Mouse (Mus musculus) liver, postnatal 0 days (tissue): ENCODE data around the gene Gm20388. TPM values are rescaled to one million over a fixed set of nuclear protein-coding genes. Genes with fewer than 3 reads are reported as not detected.

Source experiments
- ATAC-seq: fragments of 200-750 bp; cut with Nextera tagmentation; 2 replicates; pipeline ENCODE4 v1.8.0; 2017; ENCODE audit warnings: mild to moderate bottlenecking, moderate library complexity
- DNase-seq: peaks from one replicate; pipeline ENCODE4 v3.0.0-alpha.2; 2016
- H3K27ac ChIP-seq: fragments of 300-500 bp; sonication (generic); 2 replicates; pipeline ENCODE4 v1.5.1; 2014; ENCODE audit warnings: antibody characterized with exemption, moderate library complexity, mild to moderate bottlenecking, low read depth
- H3K27me3 ChIP-seq: fragments of 300-500 bp; sonication (generic); 2 replicates; pipeline ENCODE4 v1.6.1; 2014; ENCODE audit warnings: low read length, control low read depth, mixed read lengths; ENCODE audit not compliant: insufficient read depth
- H3K36me3 ChIP-seq: fragments of 300-500 bp; sonication (generic); replicated peaks from 2 replicates; pipeline ENCODE4 v1.6.1; 2014; ENCODE audit warnings: mild to moderate bottlenecking, control low read depth, low read length, moderate library complexity, mixed read lengths; ENCODE audit not compliant: insufficient read depth
- H3K4me1 ChIP-seq: fragments of 300-500 bp; sonication (generic); 2 replicates; pipeline ENCODE4 v1.6.1; 2014; ENCODE audit warnings: antibody characterized with exemption, mild to moderate bottlenecking, control low read depth; ENCODE audit not compliant: insufficient read depth
- H3K4me2 ChIP-seq: fragments of 300-500 bp; sonication (generic); 2 replicates; pipeline ENCODE4 v1.6.1; 2014; ENCODE audit warnings: low read depth, mild to moderate bottlenecking, low read length, moderate library complexity, mixed read lengths
- H3K4me3 ChIP-seq: fragments of 300-500 bp; sonication (generic); 2 replicates; pipeline ENCODE4 v1.5.1; 2014; ENCODE audit warnings: low read depth, low read length
- H3K9ac ChIP-seq: fragments of 300-500 bp; sonication (generic); replicated peaks from 2 replicates; pipeline ENCODE4 v1.6.1; 2014; ENCODE audit warnings: mild to moderate bottlenecking, moderate library complexity
- H3K9me3 ChIP-seq: fragments of 300-500 bp; sonication (generic); 2 replicates; pipeline ENCODE4 v1.6.1; 2016; ENCODE audit warnings: mild to moderate bottlenecking, control low read depth, low read length, mixed read lengths
- CTCF ChIP-seq: sonication (generic); IDR thresholded peaks from 2 replicates; pipeline ENCODE4 v1.5.1; 2016; ENCODE audit warnings: antibody characterized with exemption, low read depth
- EP300 ChIP-seq: IDR thresholded peaks from 2 replicates; pipeline ENCODE4 v1.6.1; 2016; ENCODE audit warnings: antibody characterized with exemption, low read depth, mild to moderate bottlenecking
- WGBS: fragments of 180-500 bp; shearing (Covaris S2); extraction: QIAGEN DNeasy Blood & Tissue Kit; methylation state at CpG from one replicate; pipeline ENCODE4 v1.1.7; 2014; ENCODE audit not compliant: insufficient replicate concordance; 5-methylcytosine and 5-hydroxymethylcytosine counted together
- polyA plus RNA-seq: library from polyadenylated mRNA; unstranded; fragments of >200 nt; fragmentation: Nextera tagmentation; extraction: Ambion mirVana; gene quantifications from 2 replicates; pipeline ENCODE4 v1.2.1, GENCODE M21; 2015

Gm20388 gene
- polyA plus RNA-seq, 1 experiment from 2014 or later, result not detected

GRCm38 (mm10) chr8:123349073-123349472 lies 3438.4 kb downstream of the Gm20388 start:
- ATAC-seq, result no peak

DNA sequence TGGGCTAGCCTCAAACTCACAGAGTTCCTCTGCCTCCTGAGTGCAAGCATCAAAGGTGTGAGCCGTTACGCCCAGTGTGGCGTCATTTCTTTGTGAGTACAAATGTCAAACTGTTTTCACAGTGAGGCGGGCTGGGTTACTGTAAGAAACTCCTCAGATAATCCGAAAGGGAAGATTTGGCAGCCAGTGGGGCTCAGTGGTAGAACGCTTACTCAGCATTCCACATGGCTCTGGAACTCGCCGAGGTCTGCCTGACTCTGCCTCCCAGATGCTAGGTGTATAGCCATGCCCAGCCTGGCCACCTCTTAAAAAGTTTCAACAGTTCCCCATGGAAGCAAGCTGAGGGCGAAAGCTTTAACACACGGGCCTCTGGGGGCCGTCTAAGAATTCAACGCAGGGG lies 3441.5 kb downstream of the Gm20388 start:
- Histone ChIP-seq H3K4me1 (peaks cover 2% of the 10 kb centered on the region; the same call in 1 of the 2 replicates), H3K4me3 (no peak overlapping the region), H3K9me3 (no peaks in the 10 kb centered on the region), H3K36me3 (no peaks in the 10 kb centered on the region), H3K27me3 (no peaks in the 10 kb centered on the region), H3K9ac (no peak overlapping the region), H3K4me2 (no peak overlapping the region), H3K27ac (no peak overlapping the region)
- no peak for ATAC-seq
- 76% methylated on average over 12 of the region's 12 CpGs for WGBS
- no peak for DNase-seq
- TF ChIP-seq CTCF (no peak), EP300 (no peak)

More at GRCm38 (mm10) chr8:123349073-123349472, 3438.4 kb downstream of the Gm20388 start:
- no peak overlapping the region for H3K4me3 ChIP-seq
- H3K4me1 ChIP-seq, result peaks cover 2% of the 10 kb centered on the region; the same call in 1 of the 2 replicates
- no peak overlapping the region for H3K9ac ChIP-seq
- no peak overlapping the region for H3K4me2 ChIP-seq
- WGBS, result 77% methylated on average over 4 of the region's 4 CpGs
- no peak overlapping the region for H3K27ac ChIP-seq
- H3K27me3 ChIP-seq, result no peaks in the 10 kb centered on the region
- no peak for DNase-seq
- H3K36me3 ChIP-seq, result no peaks in the 10 kb centered on the region
- TF ChIP-seq EP300, result no peak
- no peak for TF ChIP-seq CTCF
- H3K9me3 ChIP-seq, result no peaks in the 10 kb centered on the region

- Histone ChIP-seq H3K9me3 (no peaks in the 10 kb centered on the region), H3K4me2 (no peak overlapping the region), H3K4me1 (peaks cover 2% of the 10 kb centered on the region; the same call in 1 of the 2 replicates), H3K9ac (no peak overlapping the region), H3K27ac (no peak overlapping the region), H3K27me3 (no peaks in the 10 kb centered on the region), H3K4me3 (no peak overlapping the region), H3K36me3 (no peaks in the 10 kb centered on the region)
- TF ChIP-seq CTCF (peak; percentile 85), EP300 (no peak)
- peak; percentile 54; the same call in 1 of the 2 replicates for ATAC-seq
- peak; percentile 72 for DNase-seq
- WGBS, result 47% methylated on average over 13 of the region's 13 CpGs
Measured at GRCm38 (mm10) chr8:123352786-123353185, 3442.1 kb downstream of the Gm20388 start.

DNA sequence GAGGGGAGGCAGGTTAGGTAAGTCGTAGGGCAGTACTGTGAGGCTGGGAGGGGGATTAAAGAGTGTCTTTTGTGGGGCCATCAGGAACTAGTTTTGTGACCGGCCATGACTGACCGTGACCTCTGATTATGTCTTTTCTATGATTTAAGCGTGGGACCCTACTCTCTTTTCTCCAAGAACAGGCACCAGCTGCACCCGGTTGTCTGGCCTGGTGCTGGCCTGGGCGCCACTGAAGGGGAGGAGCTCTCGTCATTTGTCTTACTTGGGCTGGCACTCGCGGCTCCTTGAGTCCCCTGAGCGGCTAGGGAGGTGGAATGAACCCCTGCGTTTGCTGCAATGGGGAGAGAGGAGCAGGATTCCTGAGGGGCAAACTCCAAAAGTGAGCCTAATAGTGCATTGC lies 3442.6 kb downstream of the Gm20388 start:
- DNase-seq, result no peak
- H3K9ac ChIP-seq, result no peak overlapping the region
- no peak for ATAC-seq
- no peaks in the 10 kb centered on the region for H3K36me3 ChIP-seq
- no peak overlapping the region for H3K4me3 ChIP-seq
- H3K4me1 ChIP-seq, result peaks cover 2% of the 10 kb centered on the region; the same call in 1 of the 2 replicates
- WGBS, result 57% methylated on average over 11 of the region's 11 CpGs
- H3K9me3 ChIP-seq, result no peaks in the 10 kb centered on the region
- no peak overlapping the region for H3K27ac ChIP-seq
- H3K27me3 ChIP-seq, result no peaks in the 10 kb centered on the region
- no peak for TF ChIP-seq EP300
- no peak for TF ChIP-seq CTCF
- no peak overlapping the region for H3K4me2 ChIP-seq

GRCm38 (mm10) chr8:123361082-123361739 lies 3450.6 kb downstream of the Gm20388 start:
- ATAC-seq, result peak; percentile 73
- WGBS, result 49% methylated on average over 12 of the region's 12 CpGs

GRCm38 (mm10) chr8:123373403-123374238 lies 3463.0 kb downstream of the Gm20388 start, which contains the start of gene Tcf25:
Tcf25 (plus strand) TSS chr8:123373753.
- ATAC-seq, result peak; percentile 92
- TF ChIP-seq EP300 (no peak; the same call in 1 of the 2 replicates), CTCF (peak; percentile 67)
- under 1% methylated on average over 75 of the region's 75 CpGs for WGBS

More at GRCm38 (mm10) chr8:123361082-123361739, 3450.6 kb downstream of the Gm20388 start:
- no peaks in the 10 kb centered on the region for H3K4me1 ChIP-seq
- H3K4me3 ChIP-seq, result no peak overlapping the region
- no peaks in the 10 kb centered on the region for H3K36me3 ChIP-seq
- no peak overlapping the region for H3K4me2 ChIP-seq
- no peaks in the 10 kb centered on the region for H3K27me3 ChIP-seq
- H3K27ac ChIP-seq, result no peak overlapping the region
- H3K9me3 ChIP-seq, result no peaks in the 10 kb centered on the region
- no peak overlapping the region for H3K9ac ChIP-seq
- peak; percentile 85 for DNase-seq
- no peak for TF ChIP-seq EP300
- peak; percentile 95 for TF ChIP-seq CTCF

More at GRCm38 (mm10) chr8:123373403-123374238, 3463.0 kb downstream of the Gm20388 start, which contains the start of gene Tcf25:
- H3K27me3 ChIP-seq, result no peaks in the 10 kb centered on the region
- no peaks in the 10 kb centered on the region; the same call in 1 of the 2 replicates for H3K36me3 ChIP-seq
- peak within 1 kb of the TSS; percentile 84 for H3K4me2 ChIP-seq
- peak; percentile 95 for DNase-seq
- peak within 1 kb of the TSS; percentile 87 for H3K9ac ChIP-seq
- H3K27ac ChIP-seq, result peak within 1 kb of the TSS; percentile 98
- peaks cover 14% of the 10 kb centered on the region; the same call in 1 of the 2 replicates for H3K4me1 ChIP-seq
- H3K4me3 ChIP-seq, result peak within 1 kb of the TSS; percentile 81
- no peaks in the 10 kb centered on the region for H3K9me3 ChIP-seq
